Mouse (Mus musculus) ES-Bruce4 (cell line): Measurements from ENCODE around the gene Apoa2. TPM values are rescaled to one million over a fixed set of nuclear protein-coding genes. Genes with fewer than 3 reads are reported as not detected.

Source experiments
- H3K27ac ChIP-seq: 2 replicates; pipeline ENCODE4 v1.5.1; 2012; ENCODE audit warnings: low read length, inconsistent platforms; ENCODE audit not compliant: insufficient read depth
- H3K27me3 ChIP-seq: 2 replicates; pipeline ENCODE4 v1.6.1; 2012; ENCODE audit warnings: mild to moderate bottlenecking, low read length, inconsistent platforms; ENCODE audit not compliant: control insufficient read depth, poor library complexity, insufficient read depth, severe bottlenecking
- H3K36me3 ChIP-seq: 2 replicates; pipeline ENCODE4 v1.6.1; 2012; ENCODE audit warnings: inconsistent platforms, mild to moderate bottlenecking, low read length, moderate library complexity; ENCODE audit not compliant: control insufficient read depth, poor library complexity, insufficient read depth, severe bottlenecking
- H3K4me1 ChIP-seq: one replicate; pipeline ENCODE4 v1.8.1; 2011; ENCODE audit warnings: low read length; ENCODE audit not compliant: control insufficient read depth, insufficient read depth
- H3K4me3 ChIP-seq: 2 replicates; pipeline ENCODE4 v1.5.1; 2011; ENCODE audit warnings: low read depth, mild to moderate bottlenecking, low read length
- H3K9ac ChIP-seq: 2 replicates; pipeline ENCODE4 v1.6.1; 2012; ENCODE audit warnings: low read depth, mild to moderate bottlenecking, inconsistent platforms; ENCODE audit not compliant: poor library complexity, severe bottlenecking
- H3K9me3 ChIP-seq: replicated peaks from 2 replicates; pipeline ENCODE4 v1.6.1; 2012; ENCODE audit warnings: mild to moderate bottlenecking, low read length, inconsistent platforms; ENCODE audit not compliant: control insufficient read depth, poor library complexity, insufficient read depth, severe bottlenecking
- CTCF ChIP-seq: IDR thresholded peaks from one replicate; pipeline ENCODE4 v1.8.1; 2011; ENCODE audit warnings: low read depth, low read length
- EP300 ChIP-seq: IDR thresholded peaks from 2 replicates; pipeline ENCODE4 v1.6.1; 2011; ENCODE audit warnings: low read depth, low read length; ENCODE audit not compliant: insufficient read depth
- POLR2A ChIP-seq: IDR thresholded peaks from one replicate; pipeline ENCODE4 v1.8.1; 2011; ENCODE audit warnings: low read length; ENCODE audit not compliant: insufficient read depth
- polyA plus RNA-seq: library from polyadenylated mRNA; stranded (reverse); fragments of >200 nt; gene quantifications from 2 replicates; pipeline ENCODE4 v1.2.4, GENCODE M21; 2011; ENCODE audit warnings: low read depth; ENCODE audit not compliant: missing spikeins, insufficient read depth, insufficient read length

Apoa2 gene
- polyA plus RNA-seq, 1 experiment = 19.1 TPM

DNA sequence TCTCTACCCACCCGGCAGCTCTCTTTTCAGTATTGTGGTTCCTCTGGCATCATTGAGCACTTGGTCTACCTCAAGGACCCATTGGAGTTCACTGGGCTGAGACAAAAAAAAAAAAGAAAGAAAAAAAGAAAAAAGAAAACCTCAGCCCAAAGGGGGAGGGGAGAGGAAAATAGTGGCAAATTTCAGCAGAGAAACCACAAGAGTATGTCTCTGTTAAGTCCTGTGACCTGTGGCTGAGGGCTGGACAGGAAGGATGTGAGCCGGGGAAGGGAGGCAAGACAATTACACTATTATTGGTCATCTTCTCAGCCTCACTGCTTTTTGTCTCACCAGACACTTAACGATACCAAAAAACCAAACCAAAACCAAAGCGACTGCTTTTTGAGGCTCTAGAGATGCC is 7.0 kb downstream of the Apoa2 start:
- peaks cover 20% of the 10 kb centered on the region for H3K36me3 ChIP-seq
- H3K27ac ChIP-seq = no peak overlapping the region
- no peak overlapping the region for H3K9ac ChIP-seq
- no peaks in the 10 kb centered on the region for H3K27me3 ChIP-seq
- H3K9me3 ChIP-seq = no peaks in the 10 kb centered on the region
- TF ChIP-seq POLR2A = no peak
- TF ChIP-seq EP300 = no peak
- no peak for TF ChIP-seq CTCF
- H3K4me1 ChIP-seq = peaks cover 4% of the 10 kb centered on the region
- H3K4me3 ChIP-seq = no peak overlapping the region

- no peak overlapping the region for H3K9ac ChIP-seq
- no peak for TF ChIP-seq CTCF
- no peak for TF ChIP-seq POLR2A
- no peak for TF ChIP-seq EP300
- peaks cover 24% of the 10 kb centered on the region for H3K36me3 ChIP-seq
- H3K4me1 ChIP-seq = peaks cover 4% of the 10 kb centered on the region
- no peak overlapping the region for H3K4me3 ChIP-seq
- H3K27me3 ChIP-seq = no peaks in the 10 kb centered on the region
- no peak overlapping the region for H3K27ac ChIP-seq
- H3K9me3 ChIP-seq = no peaks in the 10 kb centered on the region
Observed at GRCm38 (mm10) chr1:171232348-171232747, 7.5 kb downstream of the Apoa2 start.

- Histone ChIP-seq H3K36me3 (peaks cover 30% of the 10 kb centered on the region), H3K4me1 (peaks cover 4% of the 10 kb centered on the region), H3K27ac (no peak overlapping the region), H3K4me3 (no peak overlapping the region), H3K27me3 (no peaks in the 10 kb centered on the region), H3K9me3 (no peaks in the 10 kb centered on the region), H3K9ac (no peak overlapping the region)
- TF ChIP-seq CTCF (no peak), POLR2A (no peak), EP300 (no peak)
Observed at GRCm38 (mm10) chr1:171232800-171233730, 8.2 kb downstream of the Apoa2 start.

GRCm38 (mm10) chr1:171234126-171234525 is 9.3 kb downstream of the Apoa2 start, which contains the start of gene Fcer1g:
Fcer1g (minus strand) TSS chr1:171234365.
- Histone ChIP-seq H3K27me3 (no peaks in the 10 kb centered on the region), H3K36me3 (peaks cover 35% of the 10 kb centered on the region), H3K9ac (no peak within 1 kb of the TSS), H3K4me3 (no peak within 1 kb of the TSS), H3K27ac (no peak within 1 kb of the TSS), H3K4me1 (peaks cover 4% of the 10 kb centered on the region), H3K9me3 (no peaks in the 10 kb centered on the region)
- TF ChIP-seq EP300 (no peak), CTCF (no peak), POLR2A (no peak)

GRCm38 (mm10) chr1:171234538-171234937 is 9.7 kb downstream of the Apoa2 start:
- no peak overlapping the region for H3K4me3 ChIP-seq
- no peaks in the 10 kb centered on the region for H3K27me3 ChIP-seq
- H3K9me3 ChIP-seq = no peaks in the 10 kb centered on the region
- TF ChIP-seq EP300 (no peak), POLR2A (no peak), CTCF (no peak)
- H3K27ac ChIP-seq = no peak overlapping the region
- peaks cover 3% of the 10 kb centered on the region for H3K4me1 ChIP-seq
- H3K9ac ChIP-seq = no peak overlapping the region
- peaks cover 36% of the 10 kb centered on the region for H3K36me3 ChIP-seq

GRCm38 (mm10) chr1:171235791-171236190 is 10.9 kb downstream of the Apoa2 start:
- no peaks in the 10 kb centered on the region for H3K9me3 ChIP-seq

More at GRCm38 (mm10) chr1:171235791-171236190, 10.9 kb downstream of the Apoa2 start:
- H3K9ac ChIP-seq = no peak overlapping the region
- H3K36me3 ChIP-seq = peaks cover 36% of the 10 kb centered on the region
- TF ChIP-seq EP300 (no peak), CTCF (no peak), POLR2A (no peak)
- no peaks in the 10 kb centered on the region for H3K4me1 ChIP-seq
- H3K27me3 ChIP-seq = no peaks in the 10 kb centered on the region
- no peak overlapping the region for H3K27ac ChIP-seq
- H3K4me3 ChIP-seq = no peak overlapping the region
